Mouse (Mus musculus) cerebellum, postnatal 10 days (tissue): ENCODE measurements around the gene Limk1.
A peak's percentile ranks its signal among the peaks of the same experiment; 100 is the strongest.
"Not testable (repeated sequence)": the region's sequence is repeated elsewhere in the genome, so short reads cannot be mapped to it uniquely, and the experiment has no call there.

Source experiments
- DNase-seq, 2 experiments: peaks; one replicate each; pipeline ENCODE4 v3.0.0; 2021; ENCODE audit warnings: mixed read lengths in 2 of 2

The Limk1 gene

DNA sequence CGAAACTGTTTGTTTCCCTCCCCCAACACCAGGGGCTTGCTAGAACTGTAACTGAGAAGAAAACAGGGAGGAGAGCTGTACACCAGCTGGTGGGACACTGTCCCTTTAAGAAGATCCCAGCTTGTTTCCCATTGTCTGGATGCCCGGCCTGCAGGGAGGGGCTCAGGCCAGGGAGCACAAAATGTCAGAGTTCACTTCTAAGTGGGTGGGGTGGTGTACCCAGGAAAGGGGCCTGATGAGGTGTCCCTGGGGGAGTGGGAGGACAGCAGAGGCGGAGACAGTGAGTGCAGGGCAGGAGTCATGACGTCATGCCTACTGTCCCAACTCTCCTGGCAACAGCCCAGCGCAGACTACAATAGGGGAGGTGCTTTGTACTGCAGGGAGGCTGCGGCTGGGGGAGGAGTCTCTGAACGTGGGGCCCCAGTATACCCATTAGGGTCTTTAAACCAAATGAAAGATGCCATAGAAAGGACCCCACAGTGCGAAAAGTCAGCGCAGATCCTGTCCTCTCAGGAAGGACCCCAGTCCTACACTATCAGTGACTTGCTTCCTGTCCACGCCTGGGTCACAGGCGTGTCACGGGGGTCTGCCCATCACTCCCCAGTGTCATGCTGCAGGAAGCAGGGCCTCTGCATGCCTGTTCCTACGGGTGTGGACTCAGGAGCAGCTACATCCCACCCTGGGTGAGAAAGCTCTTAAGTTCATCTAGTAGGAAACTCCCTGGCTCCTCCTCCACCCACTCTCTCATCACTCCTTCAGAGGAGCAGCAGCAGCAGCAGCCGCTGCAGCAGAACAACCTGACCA is 12.2 kb downstream of the Limk1 start:
- peak; percentile 74 to 75 for DNase-seq

DNA sequence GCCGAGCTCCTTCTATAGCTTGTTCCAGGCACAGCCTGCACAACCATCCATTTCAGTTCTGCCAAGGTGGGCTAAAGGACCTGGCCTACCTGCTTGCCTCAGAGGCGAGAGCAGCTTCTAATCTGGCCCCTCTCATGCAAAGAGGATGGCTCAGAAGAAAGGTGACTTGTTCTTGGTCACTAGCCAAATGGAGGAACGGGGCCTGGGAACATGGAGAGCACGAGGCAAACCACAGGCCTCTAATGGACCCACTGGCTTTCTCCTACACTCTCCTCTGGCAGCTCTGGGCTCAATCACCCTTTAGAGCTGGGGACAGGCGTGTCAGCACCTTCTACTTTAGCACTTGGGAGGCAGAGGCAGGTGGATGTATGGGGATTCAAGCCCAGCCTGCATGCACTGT is 13.4 kb downstream of the Limk1 start:
- no peak for DNase-seq

DNA sequence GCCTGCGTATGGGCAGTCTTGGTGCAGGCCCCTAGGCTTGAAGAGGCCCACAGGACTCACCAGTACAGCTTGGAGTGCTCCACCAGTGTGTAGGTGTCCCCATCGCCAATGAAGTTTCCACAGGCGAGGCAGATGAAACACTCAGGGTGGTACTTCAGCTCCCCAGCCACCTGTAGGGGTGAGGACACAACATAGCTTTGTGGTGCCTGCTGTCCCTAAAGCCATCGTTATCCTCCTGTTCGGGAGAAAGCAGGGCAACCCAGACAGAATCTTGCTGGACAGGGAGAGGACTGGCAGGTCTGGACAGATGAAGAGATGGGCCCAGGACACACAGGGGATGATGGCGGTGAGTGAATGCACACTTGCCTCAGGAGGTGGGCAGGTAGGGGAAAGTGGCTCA is 15.8 kb downstream of the Limk1 start:
- no peak for DNase-seq

DNA sequence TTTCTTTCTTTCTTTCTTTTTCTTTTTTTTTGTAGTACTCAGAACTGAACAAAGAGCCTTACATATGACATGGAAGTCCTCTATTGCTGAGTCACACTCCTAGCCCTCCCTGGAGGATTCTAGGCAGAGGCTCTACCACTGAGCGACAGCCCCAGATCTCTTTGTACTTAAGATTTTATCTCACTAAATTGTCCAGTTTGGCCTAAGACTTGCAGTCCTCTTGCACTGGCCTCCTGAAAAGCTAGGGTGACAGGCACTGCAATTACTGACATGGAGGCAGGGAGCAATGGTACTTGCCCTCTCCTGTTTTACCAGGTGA is 16.2 kb downstream of the Limk1 start:
- DNase-seq: no peak

DNA sequence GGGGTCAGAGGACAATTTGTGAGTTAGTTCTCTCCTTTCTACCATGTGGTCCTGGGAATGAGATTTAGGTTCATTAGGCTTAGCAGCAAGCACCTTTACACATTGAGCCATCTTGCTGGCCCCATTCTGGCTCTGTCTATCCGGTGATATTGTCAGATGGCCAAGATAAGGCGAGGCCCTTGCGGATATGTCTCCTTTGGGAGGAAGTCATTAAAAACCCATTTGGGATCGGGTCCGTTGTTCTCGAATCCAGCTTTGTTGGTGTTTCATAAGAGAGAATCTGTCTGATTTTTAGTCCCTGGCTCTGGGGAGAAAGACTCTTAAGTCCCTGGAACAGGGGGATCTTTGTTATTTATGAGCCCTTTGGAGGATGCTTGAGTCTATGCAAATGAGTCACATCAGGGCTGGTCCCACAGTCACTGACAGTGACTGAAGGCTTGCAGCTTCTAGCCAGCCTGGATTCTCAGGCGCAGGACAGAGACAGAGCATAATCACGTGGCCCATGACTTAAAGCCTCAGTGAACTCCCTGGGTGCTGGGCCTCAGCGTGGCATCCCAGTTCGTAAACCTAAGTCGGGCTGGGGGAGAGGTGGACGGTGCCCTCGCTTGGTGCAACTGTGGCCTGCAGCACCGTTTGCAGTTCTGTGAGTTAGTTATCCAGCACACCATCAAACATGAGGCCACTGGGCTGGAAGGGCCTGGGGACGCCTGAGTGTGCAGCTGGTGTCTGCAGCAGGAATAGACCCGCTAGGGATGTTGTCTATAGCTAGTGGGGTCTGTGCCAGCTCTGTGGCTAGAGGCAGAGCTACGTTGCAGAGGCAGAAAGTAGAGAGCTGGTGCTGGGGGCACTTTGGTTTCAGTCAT is 16.8 kb downstream of the Limk1 start:
- DNase-seq: peak; percentile 43 to 63

DNA sequence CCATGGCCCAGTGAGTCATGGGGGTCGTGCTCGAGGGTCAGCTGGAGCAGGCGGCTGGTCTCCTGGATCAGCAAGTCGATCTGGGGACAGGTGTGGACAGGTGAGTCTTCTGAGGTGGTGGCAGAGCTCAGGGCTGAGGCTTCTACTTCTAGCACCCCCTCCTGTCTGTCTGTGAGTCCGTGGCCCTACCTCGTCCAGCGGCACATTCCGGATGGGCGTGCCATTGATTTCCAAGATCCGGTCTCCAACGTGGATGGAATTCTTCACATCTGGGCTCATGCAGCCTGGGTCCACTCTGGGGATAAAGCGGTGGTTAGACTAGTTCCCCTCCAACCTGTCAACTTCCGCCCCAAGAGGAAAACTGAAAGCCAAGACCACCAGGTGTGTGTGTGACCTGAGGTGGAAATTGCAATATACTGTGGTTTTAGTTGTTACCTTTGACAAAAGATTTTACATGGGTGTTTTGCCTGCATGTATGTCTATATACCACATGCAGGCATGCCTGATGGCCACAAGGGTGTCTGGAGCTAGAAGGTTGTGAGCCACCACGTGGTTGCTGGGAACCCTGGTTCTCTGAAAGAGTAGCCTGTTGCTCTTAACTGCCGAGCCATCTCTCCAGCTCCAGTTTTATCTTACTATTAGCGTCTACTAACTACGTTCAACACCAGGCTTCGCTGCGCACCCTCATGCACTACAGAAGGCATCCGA is 19.2 kb downstream of the Limk1 start:
- DNase-seq: no peak

DNA sequence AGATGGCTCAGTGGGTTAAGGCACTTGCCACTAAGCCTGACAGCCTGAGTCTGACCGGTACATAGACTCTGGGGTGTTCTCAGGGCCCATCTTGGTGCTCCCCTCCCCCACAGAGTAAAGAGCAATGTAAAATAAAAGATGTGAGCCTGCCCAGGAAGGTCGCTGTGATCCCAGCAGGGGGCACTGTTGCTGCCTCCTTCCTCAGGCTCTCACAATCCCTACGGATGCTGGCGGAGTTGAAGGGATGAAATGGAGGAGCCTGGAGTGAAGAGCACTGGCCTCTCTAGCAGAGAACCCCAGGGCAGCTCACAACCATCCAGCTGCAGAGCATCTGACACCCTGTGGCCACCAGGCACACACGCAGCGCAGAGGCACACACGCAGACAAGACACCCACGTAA is 19.9 kb downstream of the Limk1 start:
- peak; percentile 66 to 72 for DNase-seq

DNA sequence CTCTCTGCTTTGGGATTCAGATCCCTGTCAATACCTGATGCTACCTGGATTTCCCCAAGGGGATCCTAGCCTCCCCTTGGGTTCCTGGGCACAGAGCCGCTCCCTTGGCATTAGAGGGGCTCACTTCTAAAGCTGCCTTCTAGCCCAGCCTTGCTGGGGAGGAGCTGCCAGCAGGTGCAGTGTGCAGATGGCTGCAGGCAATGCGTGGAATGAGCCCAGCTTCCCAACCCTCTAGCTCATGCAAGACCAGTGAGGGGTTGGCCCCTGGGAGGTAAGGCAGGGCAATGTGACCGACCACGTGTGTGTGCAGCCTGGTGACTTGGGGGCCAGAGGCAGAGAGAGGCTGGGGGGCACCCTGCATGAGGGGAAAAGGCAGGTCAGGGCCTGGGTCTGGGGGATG is 31.7 kb downstream of the Limk1 start:
- peak; percentile 56 to 62 for DNase-seq

DNA sequence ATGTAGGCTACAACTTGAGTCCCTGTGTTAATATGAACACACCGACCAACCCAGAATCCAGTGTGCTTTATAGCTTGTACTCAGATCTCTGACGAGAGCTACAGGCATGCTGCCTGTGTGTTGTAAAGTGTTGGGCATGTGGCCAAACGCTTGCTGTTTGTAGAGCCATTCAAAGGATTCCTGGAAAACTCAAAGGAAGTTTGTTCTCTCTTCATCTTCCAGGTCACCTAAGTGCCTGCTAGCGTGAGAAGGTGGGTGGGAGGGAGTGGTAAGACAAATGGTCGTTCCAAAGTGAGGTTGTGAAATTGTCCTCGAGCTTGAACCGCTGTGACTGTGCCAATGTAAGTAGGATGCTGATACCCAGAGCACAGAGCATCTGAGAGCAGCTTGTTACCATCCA is 36.4 kb downstream of the Limk1 start:
- DNase-seq: peak in 1 of 2 experiments; percentile 29

DNA sequence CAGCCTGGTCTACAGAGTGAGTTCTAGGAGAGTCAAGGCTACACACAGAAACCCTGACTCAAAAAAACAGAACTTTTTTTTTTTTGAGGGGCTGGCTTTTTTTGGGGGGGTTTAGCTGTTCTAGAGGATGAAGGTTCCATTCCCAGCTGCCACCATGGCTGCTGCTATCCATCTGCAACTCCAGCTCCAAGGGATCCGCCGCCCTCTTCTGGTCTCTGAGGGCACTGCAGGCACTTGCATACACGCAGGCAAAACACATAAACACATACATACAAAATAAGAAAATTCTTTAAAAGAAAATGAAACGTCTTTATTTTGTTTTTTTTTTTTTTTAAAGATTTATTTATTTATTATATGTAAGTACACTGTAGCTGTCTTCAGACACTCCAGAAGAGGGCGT is 37.5 kb downstream of the Limk1 start:
- peak; percentile 70 to 81 for DNase-seq

DNA sequence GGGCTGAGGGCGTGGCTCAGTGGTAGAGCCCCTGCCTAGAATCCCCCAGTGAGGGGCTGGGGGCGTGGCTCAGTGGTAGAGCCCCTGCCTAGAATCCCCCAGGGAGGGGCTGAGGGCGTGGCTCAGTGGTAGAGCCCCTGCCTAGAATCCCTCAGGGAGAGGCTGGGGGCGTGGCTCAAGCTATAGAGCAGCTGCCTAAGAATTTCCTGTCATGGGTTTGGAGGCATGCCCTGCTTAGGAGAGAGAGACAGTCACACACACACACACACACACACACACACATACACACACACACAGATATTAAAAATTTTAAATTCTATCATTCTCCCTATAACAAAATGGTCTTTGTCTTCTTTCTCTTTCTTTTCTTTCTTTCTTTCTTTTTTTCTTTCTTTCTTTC is 39.4 kb downstream of the Limk1 start:
- DNase-seq: not testable (repeated sequence)

DNA sequence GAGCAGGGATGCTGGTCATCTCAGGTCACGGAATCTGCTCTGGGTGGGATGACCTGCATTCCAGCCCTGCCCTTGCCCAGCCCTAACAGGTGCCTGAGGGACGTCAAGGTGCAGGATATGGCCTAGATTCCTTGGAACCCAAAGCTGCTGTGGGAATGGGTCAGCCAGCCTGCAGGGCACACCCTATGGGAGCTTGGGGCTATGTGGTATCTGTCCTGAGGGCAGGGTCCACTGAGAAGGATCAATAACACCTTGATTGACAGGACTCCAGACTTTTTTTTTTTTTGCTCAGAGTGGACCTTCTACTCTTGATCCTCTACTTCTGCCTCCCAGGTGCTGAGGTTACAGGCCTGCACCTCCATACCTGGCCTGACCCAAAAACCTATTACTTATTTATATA is 41.0 kb downstream of the Limk1 start:
- no peak for DNase-seq

DNA sequence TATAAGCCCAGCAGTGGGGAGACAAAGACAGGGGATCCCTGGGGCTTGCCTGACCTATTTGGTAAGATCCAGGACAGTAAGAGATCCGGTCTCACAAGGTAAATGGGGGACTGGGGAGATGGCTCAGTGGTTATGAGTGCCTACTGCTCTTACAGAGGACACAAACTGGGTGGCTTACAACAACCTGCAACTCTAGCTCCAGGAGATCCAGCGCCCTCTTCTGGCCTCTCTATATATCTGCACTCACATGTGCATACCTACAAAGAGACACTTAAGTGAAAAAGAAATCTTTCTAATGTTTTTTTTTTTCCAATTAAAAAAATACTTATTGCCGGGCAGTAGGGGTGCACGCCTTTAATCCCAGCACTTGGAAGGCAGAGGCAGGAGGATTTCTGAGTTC is 41.9 kb downstream of the Limk1 start:
- no peak for DNase-seq

DNA sequence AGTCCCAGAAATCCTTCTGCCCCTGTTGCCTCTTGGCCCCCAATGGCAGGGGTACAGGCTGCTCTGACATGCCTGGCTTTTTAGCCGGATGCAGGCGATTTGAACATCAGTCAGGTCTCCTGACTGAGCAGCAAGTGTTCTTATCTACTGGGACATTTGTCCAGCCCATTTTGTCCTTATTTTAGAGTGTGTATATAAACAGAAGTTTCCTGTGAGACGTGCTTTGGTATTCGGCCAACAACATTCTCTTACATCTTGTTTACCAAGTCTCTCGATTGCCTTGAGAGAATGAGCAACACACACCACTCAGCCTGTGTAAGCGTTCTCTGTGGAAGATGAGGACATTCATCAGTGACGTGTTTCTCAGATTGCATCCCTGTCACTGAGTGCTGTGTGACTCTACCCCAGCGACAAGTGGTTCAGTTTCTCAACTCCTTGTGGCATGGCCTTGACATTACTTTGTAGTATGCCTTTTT is 43.7 kb downstream of the Limk1 start:
- DNase-seq: no peak

DNA sequence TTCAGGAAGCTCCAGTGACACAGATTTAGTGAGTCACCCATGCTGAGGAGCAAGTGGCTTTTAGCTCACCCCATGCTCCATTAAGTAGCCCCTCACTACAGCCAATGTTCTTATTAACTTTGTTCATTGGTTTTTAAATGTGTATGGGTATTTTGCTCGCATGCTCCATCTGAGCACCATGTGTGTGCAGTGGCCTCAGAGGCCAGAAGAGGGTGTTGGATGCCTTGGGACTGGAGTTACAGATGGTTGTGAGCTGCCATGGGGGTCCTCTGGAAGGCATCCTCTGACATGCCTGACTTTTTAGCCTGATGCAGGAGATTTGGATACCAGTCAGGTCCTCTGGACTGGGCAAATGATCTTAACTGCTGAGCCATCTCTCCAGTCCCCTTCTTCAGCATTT is 44.3 kb downstream of the Limk1 start:
- DNase-seq: no peak

DNA sequence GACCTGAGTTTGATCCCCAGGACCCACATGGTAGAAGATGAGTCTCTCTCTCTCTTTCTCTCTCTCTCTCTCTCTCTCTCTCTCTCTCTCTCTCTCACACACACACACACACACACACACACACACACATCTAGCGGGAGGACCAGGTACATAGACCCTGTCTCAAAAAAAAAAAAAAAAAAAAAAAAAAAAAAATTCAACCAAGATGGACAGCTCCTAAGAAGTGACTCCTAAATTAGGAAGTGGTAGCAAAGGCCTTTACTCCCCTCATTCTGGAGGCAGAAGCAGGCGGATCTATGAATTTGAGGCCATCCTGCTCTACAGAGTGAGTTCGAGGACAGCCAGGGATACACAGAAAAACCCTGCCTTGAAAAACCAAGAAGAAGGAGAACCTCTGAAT is 48.0 kb downstream of the Limk1 start:
- no peak for DNase-seq

DNA sequence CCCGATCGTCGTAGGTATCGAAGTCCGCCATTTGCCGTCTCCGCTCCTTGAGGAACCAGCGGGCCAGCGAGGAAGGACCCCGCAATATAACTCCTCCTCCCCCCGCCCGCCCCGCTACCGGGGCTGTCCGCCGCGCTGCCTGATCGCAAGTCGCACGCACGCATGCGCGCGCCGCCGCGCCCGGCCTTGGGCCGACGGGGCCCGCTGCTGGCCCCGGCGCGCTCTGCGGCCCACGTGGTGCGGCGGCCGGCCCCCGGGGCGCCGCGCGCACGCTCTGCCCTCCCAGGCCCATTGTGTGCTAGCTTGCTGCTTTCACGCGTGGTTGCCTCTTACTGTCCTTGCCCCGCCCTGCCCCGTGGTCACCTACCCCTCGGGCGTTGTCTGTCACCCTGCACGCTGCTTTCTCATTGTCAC is 49.1 kb downstream of the Limk1 start, which contains the start of gene Eif4h:
Gene Eif4h (minus strand): TSS at position 222 of the 414 bp plus-strand sequence.
- peak; percentile 99 for DNase-seq

DNA sequence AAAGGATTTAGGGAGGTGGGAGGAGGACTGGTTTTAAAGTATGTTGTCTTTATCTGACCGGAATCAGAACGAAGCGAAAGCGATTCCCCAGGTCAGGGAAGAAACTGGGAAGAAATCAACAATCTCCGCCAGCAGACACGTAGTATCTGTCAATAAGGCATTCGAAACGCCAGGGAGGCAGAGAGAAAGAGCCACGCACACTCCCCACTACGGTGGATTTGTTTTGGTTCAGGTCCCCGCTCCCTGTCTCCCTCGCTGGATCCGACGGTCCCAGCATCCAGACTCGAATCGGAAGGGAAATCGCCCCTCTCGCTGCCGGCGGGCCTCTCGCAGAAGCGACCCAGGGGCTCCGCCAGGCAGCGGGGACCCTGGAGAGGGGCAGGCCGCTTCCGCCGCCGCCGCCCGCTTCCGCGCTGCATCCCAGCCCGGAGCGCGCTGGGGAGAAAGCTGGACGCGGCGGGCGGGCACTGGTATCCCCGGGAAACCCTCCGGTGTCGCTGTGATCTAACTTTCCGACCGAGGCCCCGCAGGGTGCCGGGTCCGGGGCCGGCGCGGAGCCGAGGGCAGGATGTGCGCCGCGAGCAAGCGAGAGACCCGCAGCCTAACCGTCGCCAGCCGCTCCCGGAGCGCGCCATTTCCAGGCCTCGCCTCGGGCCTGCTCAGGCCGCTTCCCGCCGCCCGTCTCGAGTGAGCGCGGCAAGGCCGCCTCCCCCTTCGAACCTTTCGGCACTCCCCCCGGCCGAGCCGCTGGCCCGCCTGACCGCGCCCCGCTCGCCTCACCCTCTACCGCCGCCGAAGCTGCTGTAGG is 49.7 kb downstream of the Limk1 start:
- no peak for DNase-seq

DNA sequence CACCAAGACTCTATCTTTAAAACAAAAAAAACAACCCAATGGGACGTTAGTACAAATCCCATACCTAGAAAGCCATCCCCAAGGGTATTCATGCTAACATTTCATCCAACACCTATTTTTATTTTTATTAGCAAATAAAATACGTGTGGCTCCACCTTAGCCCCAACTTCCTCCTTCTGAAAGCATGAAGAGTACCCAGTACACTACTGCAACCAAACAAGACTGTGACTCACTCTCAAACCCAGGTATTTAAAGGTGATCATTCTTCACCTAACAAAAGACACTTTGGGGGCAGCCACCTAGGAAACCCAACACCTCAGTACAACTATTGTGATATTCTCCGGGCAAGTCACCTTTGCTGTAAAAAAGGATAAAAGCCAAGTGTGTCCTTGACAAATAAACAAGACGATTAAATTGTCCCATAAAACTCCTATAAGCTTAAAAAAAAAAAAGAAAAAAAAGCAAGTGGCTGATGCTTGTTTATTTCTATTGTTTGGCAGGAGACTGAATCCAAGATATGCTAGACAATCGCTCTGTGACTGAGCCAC is 50.5 kb downstream of the Limk1 start:
- no peak for DNase-seq

DNA sequence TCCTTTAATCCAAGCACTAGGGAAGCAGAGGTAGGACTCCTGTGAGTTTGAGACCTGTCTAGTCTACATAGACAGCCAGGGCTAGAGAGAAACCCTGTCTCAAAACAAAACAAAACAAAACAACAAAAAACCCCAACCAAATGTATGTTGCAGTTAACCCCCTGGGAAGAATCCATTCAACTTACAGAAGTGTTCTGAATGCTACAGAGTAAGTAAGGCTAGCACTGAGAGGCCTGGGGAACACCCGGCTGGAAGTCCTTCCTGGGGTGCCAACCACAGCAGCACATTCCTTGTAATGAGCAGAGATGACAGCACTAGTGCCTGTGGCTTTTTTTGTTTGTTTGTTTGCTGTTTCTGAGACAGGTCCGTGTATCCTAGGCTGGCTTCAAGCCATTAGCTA is 55.6 kb downstream of the Limk1 start:
- no peak for DNase-seq

DNA sequence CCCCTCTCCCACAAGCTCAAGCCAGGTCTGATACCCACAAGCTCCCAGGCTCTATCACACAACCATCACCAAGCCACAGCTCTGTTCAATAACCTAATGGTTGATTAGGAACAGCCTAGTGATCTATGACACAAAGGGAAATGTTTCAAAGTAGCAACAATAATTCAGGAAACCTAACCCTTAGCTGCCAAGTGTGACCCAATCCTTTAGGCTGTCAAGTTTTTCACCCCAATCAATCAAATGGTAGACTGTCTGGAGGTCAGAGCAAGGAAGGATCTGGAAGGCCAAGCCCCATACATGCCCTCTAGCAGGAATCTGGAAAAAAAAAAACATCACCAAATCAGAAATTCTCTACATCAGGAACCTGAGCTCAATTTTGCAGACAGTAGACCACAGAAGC is 57.6 kb downstream of the Limk1 start:
- no peak for DNase-seq

DNA sequence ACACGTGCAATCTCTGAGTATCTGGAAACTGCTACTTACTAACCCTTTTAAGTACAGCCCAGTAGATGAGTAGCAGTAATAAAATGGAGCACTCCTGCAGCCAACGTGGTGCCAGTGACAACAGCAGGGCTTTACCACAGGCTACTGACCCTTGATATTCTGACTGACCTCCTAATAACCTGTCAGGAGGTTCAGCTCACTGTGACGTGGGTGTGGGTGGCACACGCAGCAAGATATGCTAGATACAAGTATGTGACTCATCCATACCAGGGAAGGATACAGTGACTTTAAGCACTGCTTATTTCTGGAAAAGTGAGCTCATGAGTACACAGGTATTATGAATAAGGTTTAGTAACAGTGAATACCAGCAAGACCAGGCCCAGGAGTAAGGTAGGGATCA is 58.9 kb downstream of the Limk1 start:
- no peak for DNase-seq
